Mouse (Mus musculus) G1E-ER4 (cell line): ENCODE measurements around the gene Olfr684. TPM values are rescaled to one million over a fixed set of nuclear protein-coding genes. Genes with fewer than 3 reads are reported as not detected.

Source experiments
- GATA1 ChIP-seq: IDR thresholded peaks from one replicate; pipeline ENCODE4 v1.8.0; 2012; ENCODE audit warnings: low read length, inconsistent platforms
- polyA plus RNA-seq: library from polyadenylated mRNA; stranded (reverse); fragments of >175 nt; gene quantifications from 2 replicates; pipeline ENCODE4 v1.2.3, GENCODE M21; 2012

The Olfr684 gene
- not detected in 2 replicates for polyA plus RNA-seq

DNA sequence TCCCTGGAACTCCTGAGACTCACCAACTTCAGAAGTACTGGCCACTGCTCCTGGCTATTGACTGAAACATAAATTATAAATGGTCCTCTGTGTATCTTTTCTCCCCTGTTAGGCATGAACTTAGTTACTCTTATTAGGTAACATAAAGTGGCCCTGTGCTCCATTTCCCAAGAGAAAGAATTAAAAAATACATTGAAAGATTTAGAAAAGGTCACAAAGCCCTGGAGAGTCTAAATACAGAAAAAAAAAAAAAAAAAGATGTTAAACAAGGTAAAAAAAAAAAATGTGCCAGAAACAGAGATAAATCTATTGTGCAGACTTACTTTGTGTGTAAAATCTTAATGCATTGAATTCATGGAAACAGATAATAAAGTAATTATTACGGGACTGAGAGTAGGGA, at the start of gene Olfr684:
Gene Olfr684 (minus strand): TSS at position 101 of the 400 bp plus-strand sequence.
- no peak for TF ChIP-seq GATA1

DNA sequence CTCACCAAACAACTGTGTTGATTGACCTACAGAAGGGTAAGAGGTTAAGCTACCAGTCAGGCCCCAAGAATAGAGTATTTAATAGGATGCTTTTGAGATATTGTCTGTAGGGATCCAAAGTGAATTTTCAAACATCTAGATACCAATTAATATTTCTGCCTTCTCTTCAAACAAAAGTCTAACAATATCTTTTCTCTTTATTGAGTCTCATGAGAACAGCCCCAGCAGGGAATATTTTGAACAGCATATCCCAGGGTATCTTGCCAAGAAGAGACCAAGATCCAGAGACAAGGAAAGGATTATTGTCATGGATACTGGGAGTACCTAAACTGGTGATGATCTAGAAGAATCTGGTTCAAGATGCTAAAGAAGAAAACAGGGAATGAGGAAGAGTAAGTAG, 43.9 kb upstream of the Olfr684 start, which contains the start of gene Olfr686:
Gene Olfr686 (minus strand): TSS at position 101 of the 400 bp plus-strand sequence.
- no peak for TF ChIP-seq GATA1

DNA sequence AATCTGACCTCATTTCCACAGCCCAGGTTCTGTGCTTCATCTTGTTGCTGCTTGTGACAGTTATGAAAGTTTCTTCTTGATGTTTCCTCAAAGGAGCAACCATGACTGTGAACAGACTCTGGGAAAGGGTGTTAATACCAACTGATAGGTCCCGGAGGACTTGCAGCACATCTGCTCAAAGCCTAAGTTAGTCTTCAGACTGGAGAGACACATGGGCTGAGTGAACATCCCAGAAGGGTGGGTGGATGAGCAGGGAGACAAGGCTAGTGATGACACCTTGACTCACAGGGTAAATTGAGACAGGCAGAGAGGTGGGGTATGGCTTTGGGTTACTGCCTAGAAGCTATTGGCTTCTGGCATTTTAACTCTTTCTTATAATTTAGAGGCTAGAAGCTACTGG, 22.5 kb upstream of the Olfr684 start, which contains the start of gene Olfr685:
Gene Olfr685 (minus strand): TSS at position 101 of the 400 bp plus-strand sequence.
- no peak for TF ChIP-seq GATA1

DNA sequence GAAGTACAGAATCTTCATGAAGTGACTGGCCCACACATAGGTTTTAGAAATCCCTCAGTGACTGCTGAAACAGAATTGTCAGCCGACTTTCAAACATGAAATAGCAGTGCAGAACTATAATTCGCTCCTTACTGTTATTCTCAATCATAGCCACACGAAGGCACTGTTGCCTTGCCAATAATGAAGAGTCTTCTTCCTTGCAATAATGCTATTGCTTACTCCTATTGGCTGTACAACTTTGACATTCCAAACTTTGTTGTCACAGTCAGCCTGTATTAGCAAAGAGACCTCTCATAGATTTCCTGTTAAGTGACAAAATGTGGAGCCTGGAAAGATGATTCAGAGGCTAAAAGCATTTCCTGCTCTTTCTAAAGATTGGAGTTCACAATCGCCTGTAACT, 7.3 kb upstream of the Olfr684 start:
- TF ChIP-seq GATA1, result no peak

DNA sequence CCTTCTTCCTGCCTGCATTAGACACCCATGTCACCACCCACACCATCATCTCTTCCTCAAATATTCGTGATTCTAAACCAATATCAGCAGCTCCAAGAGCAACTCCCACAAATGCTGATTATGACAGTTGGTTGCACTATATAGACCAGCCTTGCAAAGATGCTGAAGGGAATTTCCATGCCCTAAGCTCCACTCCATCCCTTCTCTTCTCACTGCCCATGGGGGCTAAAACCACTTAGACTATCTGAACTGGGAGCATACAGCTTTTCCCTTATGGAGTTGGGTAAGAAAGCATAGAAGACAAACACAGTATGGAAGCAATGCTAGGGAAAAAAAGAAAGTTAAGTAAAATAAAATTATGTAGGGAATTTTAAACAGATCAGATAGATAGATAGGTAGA, 16.5 kb downstream of the Olfr684 start, which contains the start of gene Olfr683:
Gene Olfr683 (minus strand): TSS at position 101 of the 400 bp plus-strand sequence.
- no peak for TF ChIP-seq GATA1

DNA sequence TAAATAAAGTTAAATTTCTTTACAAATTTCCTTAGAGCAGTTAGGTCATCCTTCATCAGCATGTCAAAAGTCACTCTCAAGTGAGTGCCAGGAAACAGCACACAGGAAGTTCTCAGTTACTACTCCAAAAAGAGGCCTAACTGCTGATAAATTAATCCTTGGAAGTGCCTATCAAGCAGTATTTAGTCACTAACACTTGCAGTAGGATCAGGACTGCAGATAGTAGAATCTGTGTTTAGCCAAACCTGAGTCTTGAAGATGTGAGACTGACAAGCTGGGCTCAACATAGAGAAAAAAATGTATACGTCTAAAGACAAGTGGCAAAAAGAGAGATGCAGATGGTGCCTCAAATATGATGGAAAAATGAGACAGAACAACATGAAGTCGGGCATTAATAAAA, 22.2 kb downstream of the Olfr684 start:
- no peak for TF ChIP-seq GATA1

DNA sequence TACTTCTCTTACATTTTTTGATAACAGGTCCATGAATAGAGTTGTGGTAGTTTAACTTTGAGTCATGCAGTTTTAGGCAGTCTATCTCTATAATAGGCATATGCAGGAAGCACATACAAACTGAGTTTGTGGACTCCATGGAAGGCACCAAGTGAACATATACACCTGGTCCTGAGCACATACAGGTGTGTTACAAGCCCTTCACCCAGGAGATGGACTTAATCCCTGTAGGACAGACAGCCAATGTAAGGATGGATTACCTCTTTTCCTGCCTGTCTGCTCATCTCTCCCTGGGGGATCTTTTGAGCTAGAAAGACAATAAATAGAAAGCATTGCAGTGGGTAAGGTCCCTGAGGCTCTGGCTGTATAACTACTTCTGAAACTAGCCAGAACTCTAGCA, 46.9 kb downstream of the Olfr684 start, which contains the start of gene Olfr681:
Gene Olfr681 (plus strand): TSS at position 301 of the 400 bp plus-strand sequence.
- TF ChIP-seq GATA1, result no peak

Other genes starting within 250 kb of the Olfr684 start
- gene Olfr667, start 242.2 kb downstream of the Olfr684 start, polyA plus RNA-seq, result not detected in 2 replicates
- gene Olfr668, start 235.6 kb downstream of the Olfr684 start, polyA plus RNA-seq, result not detected in 2 replicates
- not detected in 2 replicates for gene Olfr669, start 229.4 kb downstream of the Olfr684 start, polyA plus RNA-seq
- gene Olfr670, start 201.0 kb downstream of the Olfr684 start, polyA plus RNA-seq, result not detected in 2 replicates
- gene Olfr671, start 184.5 kb downstream of the Olfr684 start, polyA plus RNA-seq, result not detected in 2 replicates
- not detected in 2 replicates for gene Olfr672, start 161.6 kb downstream of the Olfr684 start, polyA plus RNA-seq
- not detected in 2 replicates for gene Olfr675, start 135.2 kb downstream of the Olfr684 start, polyA plus RNA-seq
- not detected in 2 replicates for gene Olfr676, start 131.0 kb downstream of the Olfr684 start, polyA plus RNA-seq
- not detected in 2 replicates for gene Olfr677, start 112.3 kb downstream of the Olfr684 start, polyA plus RNA-seq
- not detected in 2 replicates for gene Olfr678, start 99.2 kb downstream of the Olfr684 start, polyA plus RNA-seq
- gene Olfr679, start 82.4 kb downstream of the Olfr684 start, polyA plus RNA-seq, result not detected in 2 replicates
- not detected in 2 replicates for gene Olfr680-ps1, start 70.8 kb downstream of the Olfr684 start, polyA plus RNA-seq
- not detected in 2 replicates for gene Olfr681, start 46.8 kb downstream of the Olfr684 start, polyA plus RNA-seq
- gene Olfr683, start 16.6 kb downstream of the Olfr684 start, polyA plus RNA-seq, result not detected in 2 replicates
- not detected in 2 replicates for gene Olfr685, start 22.4 kb upstream of the Olfr684 start, polyA plus RNA-seq
- gene Olfr686, start 43.8 kb upstream of the Olfr684 start, polyA plus RNA-seq, result not detected in 2 replicates
- gene Olfr688, start 124.4 kb upstream of the Olfr684 start, polyA plus RNA-seq, result not detected in 2 replicates
- gene Olfr689, start 147.5 kb upstream of the Olfr684 start, polyA plus RNA-seq, result not detected in 2 replicates
- not detected in 2 replicates for gene Olfr690, start 170.5 kb upstream of the Olfr684 start, polyA plus RNA-seq
- gene Olfr691, start 178.6 kb upstream of the Olfr684 start, polyA plus RNA-seq, result not detected in 2 replicates
- gene Olfr692, start 204.6 kb upstream of the Olfr684 start, polyA plus RNA-seq, result not detected in 2 replicates
- gene Gm5901, start 211.4 kb upstream of the Olfr684 start, polyA plus RNA-seq, result not detected in 2 replicates
- gene Fam160a2, start 236.4 kb upstream of the Olfr684 start, polyA plus RNA-seq, result 41.2 TPM in 2 replicates
- gene Cnga4, start 240.9 kb upstream of the Olfr684 start, polyA plus RNA-seq, result not detected in 2 replicates